In the genomic region with DNA sequence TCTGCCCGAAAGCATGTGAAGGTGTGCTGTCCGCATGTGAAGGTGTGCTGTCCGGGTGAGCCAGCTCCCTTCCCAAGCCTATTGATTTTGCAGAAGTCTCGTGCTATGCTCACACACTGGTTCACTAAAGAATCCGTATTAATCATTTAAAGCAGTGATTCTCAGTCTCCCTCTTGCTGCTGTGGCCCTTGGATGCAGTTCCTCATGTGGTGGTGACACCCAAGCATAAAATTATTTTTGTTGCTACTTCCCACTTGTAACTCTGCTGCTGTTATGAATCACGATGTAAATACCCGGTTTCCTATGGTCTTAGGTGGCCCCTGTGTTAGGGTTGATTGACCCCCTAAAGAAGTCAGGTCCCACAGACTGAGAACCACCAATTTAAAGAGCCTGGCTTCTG, we compare ENCODE assay signal across 24 mouse cellular contexts. TPM values are rescaled to one million over a fixed set of nuclear protein-coding genes. Genes with fewer than 3 reads are reported as not detected.
DNase-seq lines count a peak whose midpoint lies in the region; ATAC-seq lines count a peak whose summit lies in the region.
"Had no signal": no experiment of that assay in that cellular context is flagged by ENCODE, and none has a peak within 500 bp of the region (broad histone marks: within the 10 kb centered on the region; RNA-seq: fewer than 3 reads in every experiment).

No protein-coding gene starts in this region.

- H3K4me3 ChIP-seq in neural tube, embryonic 15.5 days (replicated peaks): no peak overlapping the region
- H3K4me3 ChIP-seq: embryonic facial prominence, embryonic 10.5 days; embryonic facial prominence, embryonic 12.5 days; forebrain, embryonic 13.5 days; forebrain, embryonic 15.5 days had no signal

- H3K4me2 ChIP-seq in neural tube, embryonic 15.5 days: no peak overlapping the region
- H3K4me2 ChIP-seq: embryonic facial prominence, embryonic 12.5 days; forebrain, embryonic 13.5 days; forebrain, embryonic 15.5 days had no signal

- no peak for DNase-seq in thymus, postnatal 10 days (ENCODE audit: low spot score in 2 of 2)
- DNase-seq in testis, postnatal 14 days (ENCODE audit: low spot score): no peak
- DNase-seq: adrenal gland, adult 8-10 months; adrenal gland, postnatal 14 days; adrenal gland, postnatal 36 days; B cell, adult 2 months; cerebellum, adult 11-12 months; cerebellum, adult 2 months; cerebellum, adult 9-10 months; cerebellum, postnatal 10 days; cerebellum, postnatal 25 days; forebrain, postnatal 0 days had no signal

- no peaks in the 10 kb centered on the region for H3K9me3 ChIP-seq in neural tube, embryonic 15.5 days (replicated peaks)
- H3K9me3 ChIP-seq: embryonic facial prominence, embryonic 10.5 days; embryonic facial prominence, embryonic 12.5 days; forebrain, embryonic 13.5 days; forebrain, embryonic 15.5 days had no signal

- no peaks in the 10 kb centered on the region for H3K36me3 ChIP-seq in neural tube, embryonic 15.5 days
- H3K36me3 ChIP-seq: embryonic facial prominence, embryonic 10.5 days; embryonic facial prominence, embryonic 12.5 days; forebrain, embryonic 15.5 days; G1E had no signal

- ATAC-seq in common myeloid progenitor, adult 5-6 weeks (replicated peaks; ENCODE audit: low read depth, poor library complexity, severe bottlenecking): 0 out of 2 replicates have a peak, but pooled peaks have one; percentile 18
- ATAC-seq in megakaryocyte, adult 5-6 weeks (ENCODE audit: poor library complexity, severe bottlenecking): peak; percentile 73
- no peak for ATAC-seq in neural tube, embryonic 15.5 days (ENCODE audit: low FRiP score)
- ATAC-seq: activated CD4-positive, CD25-positive, alpha-beta regulatory T cell, adult 4 months; CD4-positive, CD25-positive, alpha-beta regulatory T cell, adult 4 months; forebrain, embryonic 13.5 days; forebrain, embryonic 15.5 days; forebrain, postnatal 0 days; Patski had no signal

- H3K4me1 ChIP-seq in neural tube, embryonic 15.5 days: no peaks in the 10 kb centered on the region
- H3K4me1 ChIP-seq: embryonic facial prominence, embryonic 10.5 days; embryonic facial prominence, embryonic 12.5 days; forebrain, embryonic 13.5 days; forebrain, embryonic 15.5 days had no signal

- H3K27me3 ChIP-seq in neural tube, embryonic 15.5 days (replicated peaks): no peaks in the 10 kb centered on the region
- H3K27me3 ChIP-seq: CH12.LX; embryonic facial prominence, embryonic 12.5 days; forebrain, embryonic 13.5 days; forebrain, embryonic 15.5 days; Patski had no signal

- no peak overlapping the region for H3K9ac ChIP-seq in neural tube, embryonic 15.5 days (replicated peaks)
- H3K9ac ChIP-seq: embryonic facial prominence, embryonic 12.5 days; forebrain, embryonic 13.5 days; forebrain, embryonic 15.5 days; forebrain, postnatal 0 days had no signal

- 92% methylated on average over 7 of the region's 7 CpGs for WGBS in neural tube, embryonic 15.5 days

- H3K27ac ChIP-seq in neural tube, embryonic 15.5 days (replicated peaks): no peak overlapping the region
- H3K27ac ChIP-seq: embryonic facial prominence, embryonic 10.5 days; embryonic facial prominence, embryonic 12.5 days; forebrain, embryonic 13.5 days; forebrain, embryonic 15.5 days had no signal

RNA-seq across cellular contexts. Expression of a gene that starts 55.7 kb away (rescaled TPM):
- total RNA-seq in common myeloid progenitor, adult 5-6 weeks (2017): 368 TPM in 2 replicates
- 650 and 716 TPM in 2 replicates for total RNA-seq in megakaryocyte, adult 5-6 weeks (2015)
- 802 and 871 TPM in 2 replicates for total RNA-seq in megakaryocyte, adult 5-6 weeks (2017)
- 13.7 and 20.0 TPM in 2 replicates for polyA plus RNA-seq in neural tube, embryonic 15.5 days (2015; fragmentation: Nextera tagmentation; extraction: Ambion mirVana)
